Mouse (Mus musculus) heart, adult 8-10 months (tissue): ENCODE results near the gene Nfat5. TPM values are rescaled to one million over a fixed set of nuclear protein-coding genes. Genes with fewer than 3 reads are reported as not detected.

Experiments used
- DNase-seq: peaks from one replicate; pipeline ENCODE4 v3.0.0; 2022; ENCODE audit warnings: low spot score
- total RNA-seq, 4 experiments: library from RNA; stranded (reverse); gene quantifications; 2 replicates each; pipeline ENCODE4 v1.2.4; 2022

Nfat5 gene
- 10 to 100 TPM; 19.1 to 24.7 (median 23.8) TPM for total RNA-seq

GRCm38 (mm10) chr8:107292928-107293601 lies at the start of gene Nfat5:
Gene Nfat5, plus strand, starts transcription at chr8:107293470.
- peak; percentile 98 for DNase-seq

- no peak for DNase-seq
Observed at GRCm38 (mm10) chr8:107244218-107244617, 49.1 kb upstream of the Nfat5 start.

- no peak for DNase-seq
Observed at GRCm38 (mm10) chr8:107248456-107248855, 44.8 kb upstream of the Nfat5 start.

- DNase-seq: no peak
Observed at GRCm38 (mm10) chr8:107251481-107252104, 41.7 kb upstream of the Nfat5 start.

- DNase-seq: peak; percentile 7
Observed at GRCm38 (mm10) chr8:107253121-107253520, 40.1 kb upstream of the Nfat5 start.

- peak; percentile 16 for DNase-seq
Observed at GRCm38 (mm10) chr8:107254403-107254802, 38.9 kb upstream of the Nfat5 start.

- peak; percentile 47 for DNase-seq
Observed at GRCm38 (mm10) chr8:107254951-107255457, 38.3 kb upstream of the Nfat5 start.

GRCm38 (mm10) chr8:107257223-107257622 lies 36.0 kb upstream of the Nfat5 start:
- no peak for DNase-seq

GRCm38 (mm10) chr8:107260120-107260519 lies 33.1 kb upstream of the Nfat5 start:
- DNase-seq: no peak

- DNase-seq: no peak
Observed at GRCm38 (mm10) chr8:107261172-107261571, 32.1 kb upstream of the Nfat5 start.

- no peak for DNase-seq
Observed at GRCm38 (mm10) chr8:107262046-107262705, 31.1 kb upstream of the Nfat5 start.

GRCm38 (mm10) chr8:107265811-107266210 lies 27.5 kb upstream of the Nfat5 start:
- DNase-seq: no peak

- DNase-seq: no peak
Observed at GRCm38 (mm10) chr8:107268501-107268900, 24.8 kb upstream of the Nfat5 start.

GRCm38 (mm10) chr8:107269191-107269590 lies 24.1 kb upstream of the Nfat5 start:
- DNase-seq: no peak

- no peak for DNase-seq
Observed at GRCm38 (mm10) chr8:107269617-107270139, 23.6 kb upstream of the Nfat5 start.

GRCm38 (mm10) chr8:107270287-107270686 lies 23.0 kb upstream of the Nfat5 start:
- no peak for DNase-seq

- no peak for DNase-seq
Observed at GRCm38 (mm10) chr8:107270751-107271150, 22.5 kb upstream of the Nfat5 start.

- DNase-seq: no peak
Observed at GRCm38 (mm10) chr8:107277323-107277883, 15.9 kb upstream of the Nfat5 start.

- no peak for DNase-seq
Observed at GRCm38 (mm10) chr8:107278571-107278970, 14.7 kb upstream of the Nfat5 start.

GRCm38 (mm10) chr8:107286686-107287085 lies 6.6 kb upstream of the Nfat5 start:
- DNase-seq: no peak

- DNase-seq: no peak
Observed at GRCm38 (mm10) chr8:107287522-107287921, 5.7 kb upstream of the Nfat5 start.

- no peak for DNase-seq
Observed at GRCm38 (mm10) chr8:107291171-107291601, 2.1 kb upstream of the Nfat5 start.
